Mouse (Mus musculus): ENCODE results near the gene Tspan31.
"Not testable (repeated sequence)": the region's sequence is repeated elsewhere in the genome, so short reads cannot be mapped to it uniquely, and the experiment has no call there.

The Tspan31 gene

DNA sequence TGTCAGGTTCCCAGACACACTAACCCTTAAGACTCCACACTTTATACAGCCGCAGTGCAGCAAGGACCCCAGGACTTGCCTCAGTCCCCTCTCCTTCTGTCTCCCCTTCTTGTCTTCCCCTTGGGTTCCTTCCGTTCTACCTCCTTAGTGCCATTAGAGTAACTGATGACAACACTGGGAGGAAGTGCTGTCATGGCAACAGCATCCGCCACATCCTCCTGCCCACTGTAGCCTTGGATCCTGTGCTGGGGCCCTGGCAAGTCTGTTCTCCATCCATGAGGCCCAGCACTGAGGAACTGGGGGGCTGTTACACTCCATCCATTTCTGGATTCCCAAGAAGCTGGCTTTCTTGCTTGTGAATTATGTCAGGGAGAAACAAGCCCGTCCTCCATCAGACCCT is 6.0 kb upstream of the Tspan31 start:
- CTCF ChIA-PET = interaction anchor here in 1 of 4 experiments (0.6 to 2.5 kb wide), 5 partner anchors 9 to 258 kb away, joined by 3 to 8 read pairs (median 4); no protein-coding TSS in a partner anchor
- POLR2A ChIA-PET = interaction anchor here in 3 of 4 experiments (0.6 to 2.7 kb wide), 13 partner anchors 8 to 997 kb away, joined by 3 to 23 read pairs (median 5); partner anchors contain the start of genes Cdk4 (in 3 of the 3) and Avil (in 1 of the 3)

DNA sequence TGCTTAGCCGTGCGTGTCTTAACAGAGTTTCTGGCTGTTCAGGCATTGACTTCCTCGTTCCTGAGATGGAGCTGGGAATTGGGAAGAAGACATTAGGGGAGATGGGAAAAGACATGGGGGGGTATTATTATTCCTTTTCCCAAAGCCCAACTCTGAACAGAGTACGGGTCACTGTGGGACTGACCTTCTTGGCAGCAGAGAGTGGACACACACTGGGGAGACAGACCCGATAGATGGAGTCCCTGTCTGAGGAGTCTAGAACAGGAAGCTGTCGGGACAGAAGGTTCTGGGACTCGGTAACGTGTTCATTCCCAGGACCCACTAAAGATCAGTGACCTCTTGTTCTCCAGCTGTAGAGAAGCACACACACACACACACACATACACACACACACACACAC is 5.6 kb upstream of the Tspan31 start:
- ChIA-PET CTCF (interaction anchor here in 3 of 4 experiments (0.6 to 2.5 kb wide), 20 partner anchors 9 to 1624 kb away, joined by 3 to 8 read pairs (median 4); partner anchors contain the start of genes Atp23 (in 1 of the 3), Cdk4 (in 1 of the 3), Cyp27b1 (in 1 of the 3) and Gli1 (in 1 of the 3)), POLR2A (interaction anchor here in 3 of 4 experiments (0.5 to 2.7 kb wide), 12 partner anchors 8 to 996 kb away, joined by 3 to 23 read pairs (median 5); partner anchors contain the start of genes Cdk4 (in 3 of the 3) and Avil (in 1 of the 3))

DNA sequence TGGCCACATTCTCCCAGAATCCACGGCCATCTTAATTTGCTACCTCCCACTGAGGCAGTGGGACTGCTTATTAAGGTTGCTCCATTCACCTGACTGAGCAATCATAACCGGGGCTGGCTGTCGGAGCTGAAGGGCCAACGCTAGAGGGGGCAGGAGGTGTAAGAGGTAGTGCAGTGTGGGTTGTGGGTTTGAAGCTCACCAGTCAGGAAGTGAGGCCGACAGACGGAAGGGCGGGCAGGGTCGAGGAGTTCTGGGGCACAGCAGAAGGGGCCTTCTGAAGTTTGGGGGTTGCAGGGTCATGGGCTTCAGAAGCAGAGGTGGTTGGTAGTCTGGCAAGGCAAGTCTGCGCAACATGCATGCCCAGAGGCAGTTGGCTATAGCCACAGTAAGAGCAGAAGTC is 5.0 kb upstream of the Tspan31 start, which contains the start of gene Agap2:
TSS of gene Agap2 (plus strand) at position 205 of the 400 bp plus-strand sequence.
- ChIA-PET POLR2A (interaction anchor here in 3 of 4 experiments (0.5 to 2.7 kb wide), 10 partner anchors 8 to 105 kb away, joined by 3 to 23 read pairs (median 6); partner anchors contain the start of gene Cdk4 (in 3 of the 3)), CTCF (interaction anchor here in 3 of 4 experiments (0.5 to 2.5 kb wide), 23 partner anchors 9 to 1625 kb away, joined by 3 to 8 read pairs (median 4); partner anchors contain the start of genes Atp23 (in 1 of the 3), Cdk4 (in 1 of the 3), Cyp27b1 (in 1 of the 3) and Gli1 (in 1 of the 3))

DNA sequence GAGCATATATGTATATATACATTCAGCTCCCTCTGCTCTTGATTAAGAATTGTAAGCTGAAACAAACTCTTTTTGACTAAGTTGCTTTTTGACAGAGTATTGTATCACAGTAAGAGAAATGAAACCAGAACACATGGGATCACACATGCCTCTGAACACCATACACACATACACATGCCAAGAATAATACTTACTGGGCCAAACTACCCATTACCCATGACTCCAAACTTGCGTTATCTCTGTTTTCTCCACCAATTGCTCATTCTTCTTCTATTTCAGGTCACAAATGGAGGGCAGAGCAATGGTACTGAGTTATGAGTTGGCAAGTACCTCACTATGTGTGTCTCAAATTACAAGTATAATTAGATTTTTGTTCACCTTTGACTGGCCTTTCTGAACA is 3.9 kb upstream of the Tspan31 start:
- CTCF ChIA-PET = interaction anchor here in 3 of 4 experiments (0.6 to 1.9 kb wide), 5 partner anchors 11 to 37 kb away, joined by 3 to 7 read pairs (median 4); no protein-coding TSS in a partner anchor
- POLR2A ChIA-PET = interaction anchor here in 3 of 4 experiments (1.0 to 2.7 kb wide), 4 partner anchors 9 to 17 kb away, joined by 3 to 23 read pairs (median 4); partner anchors contain the start of gene Cdk4 (in 2 of the 3)

DNA sequence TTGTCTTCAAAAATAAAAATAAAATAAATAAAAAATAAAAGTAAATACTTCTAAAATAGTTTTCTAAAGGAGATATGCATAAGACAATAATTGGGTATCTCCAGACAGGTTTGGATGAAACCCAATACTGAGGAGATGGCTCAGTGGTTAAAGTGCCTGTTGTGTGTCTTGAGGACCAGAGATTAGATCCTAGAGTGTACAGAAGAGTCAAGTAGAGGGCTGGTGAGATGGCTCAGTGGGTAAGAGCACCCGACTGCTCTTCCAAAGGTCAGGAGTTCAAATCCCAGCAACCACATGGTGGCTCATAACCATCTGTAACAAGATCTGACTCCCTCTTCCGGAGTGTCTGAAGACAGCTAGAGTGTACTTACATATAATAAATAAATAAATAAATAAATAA is 2.9 kb upstream of the Tspan31 start:
- ChIA-PET CTCF (interaction anchor here in 1 of 4 experiments (0.6 kb wide), 1 partner anchor 11 kb away, joined by 3 read pairs; no protein-coding TSS in a partner anchor), POLR2A (interaction anchor here in 3 of 4 experiments (0.6 to 1.6 kb wide), 5 partner anchors 8 to 261 kb away, joined by 3 to 6 read pairs (median 3); partner anchors contain the start of gene Cdk4 (in 2 of the 3))

DNA sequence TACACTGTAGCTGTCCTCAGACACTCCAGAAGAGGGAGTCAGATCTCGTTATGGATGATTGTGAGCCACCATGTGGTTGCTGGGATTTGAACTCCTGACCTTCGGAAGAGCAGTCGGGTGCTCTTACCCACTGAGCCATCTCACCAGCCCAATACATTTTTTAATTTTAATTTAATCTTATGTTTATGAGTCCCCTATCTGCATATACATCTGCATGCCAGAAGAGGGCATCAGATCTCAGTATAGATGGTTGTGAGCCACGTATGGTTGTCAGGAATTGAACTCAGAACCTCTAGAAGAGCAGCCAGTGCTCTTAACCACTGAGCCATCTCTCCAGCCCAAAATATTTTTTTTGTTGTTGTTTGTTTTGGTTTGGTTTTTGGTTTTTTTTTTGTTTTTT is 2.2 kb upstream of the Tspan31 start:
- CTCF ChIA-PET = not testable (repeated sequence)
- POLR2A ChIA-PET = interaction anchor here in 2 of 4 experiments (0.7 to 4.0 kb wide), 6 partner anchors 7 to 49 kb away, joined by 3 to 24 read pairs (median 5); partner anchors contain the start of genes Cdk4 (in 1 of the 2) and Os9 (in 1 of the 2)

DNA sequence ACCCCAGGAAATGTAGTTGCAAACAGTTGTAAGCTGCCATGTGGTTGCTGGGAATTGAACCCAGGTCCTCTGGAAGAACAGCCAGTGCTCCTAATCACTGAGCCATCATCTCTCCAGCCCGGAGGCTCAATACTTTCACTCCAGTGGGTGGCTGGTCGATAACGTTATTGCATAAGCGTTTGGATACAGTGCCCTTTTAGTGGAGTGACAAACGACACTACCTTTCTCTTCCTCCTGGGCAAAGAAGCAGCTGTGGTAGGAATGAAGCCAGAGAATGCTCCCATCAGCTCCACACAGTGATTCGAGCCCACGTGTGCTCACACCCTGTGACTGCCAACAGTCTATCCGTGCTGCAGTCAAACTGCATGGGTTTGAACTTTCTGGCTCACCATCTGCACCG is 1.1 kb upstream of the Tspan31 start:
- POLR2A ChIA-PET = interaction anchor here in 3 of 4 experiments (0.7 to 4.0 kb wide), 11 partner anchors 8 to 94 kb away, joined by 3 to 24 read pairs (median 5); partner anchors contain the start of genes B4galnt1 (in 1 of the 3), Cdk4 (in 1 of the 3) and Os9 (in 1 of the 3)
- CTCF ChIA-PET = no interaction called here

DNA sequence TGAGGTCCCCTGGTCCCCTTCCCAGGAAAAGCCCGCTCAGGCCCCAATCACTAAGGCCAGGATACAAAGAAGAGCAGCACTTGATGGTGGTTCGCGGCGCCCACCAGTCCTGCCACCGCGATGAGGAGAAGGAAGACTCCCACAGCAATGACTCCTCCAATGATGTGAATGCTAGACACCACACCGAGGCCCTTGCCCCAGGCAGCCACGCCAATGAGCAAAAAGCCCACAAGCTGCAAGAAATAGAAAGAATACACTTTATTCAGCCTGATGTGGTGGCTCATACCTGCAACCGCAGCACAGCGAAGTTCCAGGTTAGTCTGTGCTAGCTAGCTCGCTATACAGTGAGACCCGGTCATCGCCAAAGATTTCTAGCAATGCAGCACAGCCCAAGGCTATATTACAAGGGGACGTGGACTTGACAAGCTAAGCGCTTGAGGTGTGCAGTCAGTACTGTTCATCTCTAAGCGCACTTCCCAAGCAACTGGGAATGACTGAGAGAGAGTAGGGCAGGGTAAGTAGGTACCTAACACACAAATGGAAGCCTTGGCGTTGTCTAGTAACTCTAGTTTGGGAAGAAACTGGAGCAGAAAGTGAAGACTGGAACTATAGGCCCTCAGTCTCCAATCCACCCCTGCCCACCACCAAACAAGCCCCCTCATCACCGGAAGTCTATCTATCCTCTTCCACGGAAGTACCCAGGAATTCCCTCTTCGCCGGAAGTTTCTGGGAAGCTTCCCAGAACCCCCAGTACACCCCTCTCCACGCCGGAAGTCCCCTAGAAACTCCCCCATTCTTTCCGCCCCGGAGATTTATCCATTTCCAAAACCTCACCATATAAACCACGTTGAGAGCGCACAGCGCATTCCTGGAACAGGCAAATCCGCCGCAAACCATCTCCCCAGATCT is 529 bp downstream of the Tspan31 start:
- ChIA-PET CTCF (interaction anchor here in 3 of 4 experiments (0.5 to 0.6 kb wide), 4 partner anchors 127 to 323 kb away, joined by 3 to 7 read pairs (median 4); no protein-coding TSS in a partner anchor), POLR2A (interaction anchor here in 3 of 4 experiments (0.6 to 4.0 kb wide), 30 partner anchors 9 to 300 kb away, joined by 3 to 24 read pairs (median 3); partner anchors contain the start of genes Os9 (in 2 of the 3), B4galnt1 (in 1 of the 3), Cyp27b1 (in 1 of the 3) and March9 (in 1 of the 3))

DNA sequence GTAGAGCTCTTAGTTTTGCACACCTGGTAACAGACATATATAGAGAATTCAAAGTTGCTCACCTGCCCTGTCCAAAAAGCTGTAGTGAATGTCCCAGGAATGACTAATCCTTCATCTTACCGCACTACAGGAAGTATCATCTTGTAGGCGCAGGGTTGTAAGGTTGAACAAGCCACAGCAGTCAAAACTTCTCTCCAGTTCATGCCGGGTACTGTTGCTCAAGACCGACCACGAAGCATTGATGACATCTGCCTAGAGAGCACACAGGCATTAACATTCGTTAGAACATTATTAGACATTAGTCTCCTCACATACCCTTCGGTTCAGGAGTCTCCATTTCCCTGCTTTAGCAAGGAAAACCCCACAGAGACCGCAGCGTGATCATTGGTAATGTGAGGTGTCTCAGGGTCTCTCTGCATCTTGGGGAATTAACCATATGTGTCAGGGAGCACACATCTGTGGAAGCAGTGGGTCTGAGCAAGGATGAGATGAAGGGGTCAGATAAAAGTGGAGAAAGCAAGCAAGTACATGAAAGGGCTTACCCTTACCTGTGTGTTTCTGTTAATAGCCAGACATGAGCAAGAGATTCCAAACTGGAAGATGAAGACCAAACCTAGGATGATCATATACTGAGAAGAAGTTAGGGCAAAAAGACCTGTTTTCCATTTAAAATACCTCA is 1.6 kb downstream of the Tspan31 start:
- ChIA-PET CTCF (no interaction called here), POLR2A (interaction anchor here in 3 of 4 experiments (0.6 to 4.0 kb wide), 13 partner anchors 8 to 283 kb away, joined by 3 to 24 read pairs (median 3); partner anchors contain the start of gene Cyp27b1 (in 1 of the 3))

DNA sequence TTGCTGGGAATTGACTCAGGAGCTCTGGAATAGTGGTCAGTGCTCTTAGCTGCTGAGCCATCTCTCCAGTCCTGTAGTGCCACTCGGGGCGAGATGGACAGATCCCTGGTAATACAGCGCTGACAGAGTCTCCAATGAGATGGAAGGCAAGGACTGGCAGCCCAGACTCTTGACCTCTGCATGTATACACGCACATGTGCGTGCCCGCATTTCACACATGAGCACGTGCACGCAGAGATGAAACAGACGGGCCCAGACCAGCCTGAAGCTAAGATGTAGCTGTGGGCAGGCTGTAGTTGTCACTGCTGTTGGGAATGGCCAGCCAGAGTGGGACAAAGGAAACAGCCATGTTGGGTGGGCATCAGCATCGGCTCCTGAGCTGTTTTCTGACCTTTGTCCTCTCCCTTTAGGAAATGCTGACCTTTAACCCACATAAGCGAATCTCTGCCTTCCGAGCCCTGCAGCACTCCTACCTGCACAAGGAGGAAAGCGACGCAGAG is 3.5 kb downstream of the Tspan31 start:
- CTCF ChIA-PET = interaction anchor here in 3 of 4 experiments (0.5 to 0.9 kb wide), 4 partner anchors 9 to 318 kb away, joined by 3 to 5 read pairs (median 3); partner anchors contain the start of gene Agap2 (in 1 of the 3)
- POLR2A ChIA-PET = interaction anchor here in 3 of 4 experiments (0.6 to 2.6 kb wide), 19 partner anchors 8 to 415 kb away, joined by 3 to 10 read pairs (median 3); partner anchors contain the start of genes Eef1akmt3 (in 1 of the 3), Mettl1 (in 1 of the 3) and Os9 (in 1 of the 3)

DNA sequence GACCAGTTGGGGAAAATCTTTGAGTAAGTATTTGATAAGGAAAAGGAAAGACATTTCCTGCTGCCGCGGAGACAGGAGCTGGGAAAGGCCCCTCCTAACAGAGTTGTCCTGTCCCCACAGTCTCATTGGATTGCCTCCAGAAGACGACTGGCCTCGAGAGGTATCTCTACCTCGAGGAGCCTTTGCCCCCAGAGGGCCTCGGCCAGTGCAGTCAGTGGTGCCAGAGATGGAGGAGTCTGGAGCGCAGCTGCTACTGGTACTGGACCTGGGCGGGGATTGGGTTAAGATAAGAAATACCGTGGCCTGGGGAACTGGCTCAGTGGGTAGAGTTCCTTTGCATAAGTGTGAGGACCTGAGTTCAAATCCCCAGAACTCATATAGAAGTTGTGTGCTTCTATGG is 4.1 kb downstream of the Tspan31 start:
- CTCF ChIA-PET = interaction anchor here in 2 of 4 experiments (0.5 to 0.7 kb wide), 2 partner anchors 9 to 109 kb away, joined by 3 to 5 read pairs; partner anchors contain the start of gene Agap2 (in 1 of the 2)
- POLR2A ChIA-PET = interaction anchor here in 2 of 4 experiments (0.8 to 2.6 kb wide), 12 partner anchors 8 to 272 kb away, joined by 3 to 10 read pairs (median 3); partner anchors contain the start of genes Eef1akmt3 (in 1 of the 2), Mettl1 (in 1 of the 2) and Os9 (in 1 of the 2)

DNA sequence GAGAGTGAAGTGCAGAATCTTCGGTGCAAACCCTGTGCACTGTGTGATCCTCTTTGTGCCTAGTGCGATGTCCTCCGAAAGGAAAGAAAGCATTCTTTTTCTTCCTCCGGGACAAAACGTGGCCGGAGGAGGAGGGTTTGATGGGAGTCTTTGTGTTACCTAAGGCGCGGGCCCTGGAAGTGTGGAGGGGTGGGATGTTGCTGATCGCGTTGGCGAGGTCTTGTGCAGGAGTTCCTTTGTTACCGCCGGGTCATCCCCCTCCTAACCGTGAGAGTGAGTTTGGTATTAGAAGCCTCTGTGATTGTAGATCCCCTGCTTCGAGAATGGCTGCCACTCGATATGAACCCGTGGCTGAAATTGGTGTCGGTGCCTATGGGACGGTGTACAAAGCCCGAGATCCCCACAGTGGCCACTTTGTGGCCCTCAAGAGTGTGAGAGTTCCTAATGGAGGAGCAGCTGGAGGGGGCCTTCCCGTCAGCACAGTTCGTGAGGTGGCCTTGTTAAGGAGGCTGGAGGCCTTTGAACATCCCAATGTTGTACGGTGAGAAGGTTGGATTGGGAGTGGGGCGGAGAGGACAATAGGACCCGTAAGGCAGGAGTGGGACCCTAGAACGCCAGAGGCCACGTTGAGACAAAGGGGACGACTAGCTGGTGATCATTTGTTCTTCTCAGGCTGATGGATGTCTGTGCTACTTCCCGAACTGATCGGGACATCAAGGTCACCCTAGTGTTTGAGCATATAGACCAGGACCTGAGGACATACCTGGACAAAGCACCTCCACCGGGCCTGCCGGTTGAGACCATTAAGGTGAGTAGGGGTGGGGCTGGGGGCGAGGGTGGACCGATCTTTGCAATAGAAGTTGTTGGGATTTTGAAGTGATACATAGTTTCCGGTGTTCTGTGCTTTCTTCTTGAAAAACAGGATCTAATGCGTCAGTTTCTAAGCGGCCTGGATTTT is 5.9 kb downstream of the Tspan31 start:
- CTCF ChIA-PET = interaction anchor here in 3 of 4 experiments (0.6 to 1.3 kb wide), 10 partner anchors 11 to 667 kb away, joined by 3 to 9 read pairs (median 4); partner anchors contain the start of genes Agap2 (in 1 of the 3) and B4galnt1 (in 1 of the 3)
- POLR2A ChIA-PET = interaction anchor here (0.6 to 3.9 kb wide), 50 partner anchors 8 to 1698 kb away, joined by 3 to 25 read pairs (median 4); partner anchors contain the start of genes Agap2 (in 3 of the 4), Eef1akmt3 (in 3 of the 4), Cyp27b1 (in 2 of the 4) and Mettl1 (in 2 of the 4)

DNA sequence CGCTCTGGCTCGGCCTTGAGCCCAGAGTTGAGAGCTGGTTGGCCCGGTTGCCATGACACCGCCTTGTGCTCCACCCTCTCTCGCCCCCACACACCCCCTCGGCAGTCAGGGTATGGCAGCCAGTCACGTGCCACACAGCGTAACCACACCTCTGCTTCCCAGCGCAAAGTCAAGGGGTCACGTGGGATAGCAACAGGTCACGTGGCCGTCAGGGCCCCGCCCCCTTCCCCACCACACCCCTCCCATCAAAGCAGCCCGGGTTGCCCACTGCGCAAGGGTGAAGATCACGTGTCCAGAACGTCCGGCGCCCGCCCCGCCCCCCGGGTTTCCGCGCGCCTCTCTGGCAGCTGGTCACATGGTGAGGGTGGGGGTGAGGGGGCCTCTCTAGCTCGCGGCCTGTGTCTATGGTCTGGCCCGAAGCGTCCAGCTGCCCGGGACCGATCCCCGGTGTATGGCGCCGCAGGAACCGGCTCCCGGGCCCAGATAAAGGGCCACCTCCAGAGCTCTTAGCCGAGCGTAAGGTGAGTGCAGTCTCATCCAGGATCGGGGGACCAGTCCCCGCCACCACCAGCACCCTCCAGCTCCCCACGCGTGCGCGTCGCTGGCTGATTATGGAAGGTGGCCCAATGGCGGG is 6.7 kb downstream of the Tspan31 start, which contains the start of gene Cdk4:
TSS of gene Cdk4 (plus strand) at position 296 of the 634 bp plus-strand sequence.
- ChIA-PET CTCF (interaction anchor here in 3 of 4 experiments (0.5 to 1.3 kb wide), 12 partner anchors 12 to 666 kb away, joined by 3 to 9 read pairs (median 4); partner anchors contain the start of genes Agap2 (in 1 of the 3), B4galnt1 (in 1 of the 3), Eef1akmt3 (in 1 of the 3) and Mettl1 (in 1 of the 3)), POLR2A (interaction anchor here (0.6 to 3.9 kb wide), 45 partner anchors 9 to 1699 kb away, joined by 3 to 25 read pairs (median 4); partner anchors contain the start of genes Agap2 (in 3 of the 4), Cyp27b1 (in 3 of the 4), Eef1akmt3 (in 3 of the 4) and Mettl1 (in 2 of the 4))

DNA sequence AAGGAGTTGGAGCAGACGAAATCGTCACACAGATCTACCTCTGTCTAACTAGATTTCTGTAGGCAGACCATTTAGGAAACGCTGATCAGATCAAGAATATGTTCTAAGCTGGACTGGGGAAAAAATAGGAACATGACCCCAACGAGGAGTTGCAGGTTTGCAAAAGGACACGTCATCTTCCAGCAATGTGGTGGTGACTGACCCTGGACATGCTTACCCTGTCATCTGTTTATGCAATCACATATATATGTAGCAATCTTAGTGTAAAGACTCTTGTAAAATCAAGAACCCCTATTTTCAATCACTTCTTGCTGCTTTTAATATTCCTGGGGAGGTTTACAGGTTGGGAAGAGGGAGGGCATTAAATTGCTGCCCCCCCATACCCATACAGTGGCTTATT is 7.6 kb downstream of the Tspan31 start:
- POLR2A ChIA-PET = interaction anchor here in 3 of 4 experiments (0.7 to 3.9 kb wide), 22 partner anchors 12 to 277 kb away, joined by 3 to 25 read pairs (median 6); partner anchors contain the start of genes Agap2 (in 3 of the 3), Eef1akmt3 (in 3 of the 3), Mettl1 (in 3 of the 3) and Cyp27b1 (in 1 of the 3)
- CTCF ChIA-PET = interaction anchor here in 2 of 4 experiments (0.7 to 1.3 kb wide), 6 partner anchors 21 to 277 kb away, joined by 3 to 4 read pairs (median 3); partner anchors contain the start of genes Eef1akmt3 (in 1 of the 2) and Mettl1 (in 1 of the 2)
